8 mouse cellular contexts compared by ENCODE assay signal in genomic region chr2:146958951-146959821, GRCm38 (mm10). TPM values are rescaled to one million over a fixed set of nuclear protein-coding genes. Genes with fewer than 3 reads are reported as not detected.
DNase-seq lines count a peak whose midpoint lies in the region; ATAC-seq and TF ChIP-seq lines count a peak whose summit lies in the region.

No protein-coding gene starts in this region.

- H3K36me3 ChIP-seq in hindbrain, embryonic 13.5 days: no peaks in the 10 kb centered on the region

- peak overlapping the region; percentile 68 for H3K4me2 ChIP-seq in hindbrain, embryonic 13.5 days

- peaks cover 3% of the 10 kb centered on the region; the same call in 1 of the 2 replicates for H3K4me1 ChIP-seq in hindbrain, embryonic 13.5 days (replicated peaks)

- peak overlapping the region; percentile 89 for H3K27ac ChIP-seq in hindbrain, embryonic 13.5 days

- ATAC-seq in Patski: peak; percentile 94
- peak; percentile 81 for ATAC-seq in hindbrain, embryonic 13.5 days (ENCODE audit: low FRiP score)

- WGBS in hindbrain, embryonic 13.5 days: under 1% methylated on average over 21 of the region's 21 CpGs

- POLR2A ChIA-PET in Patski (lab: Charles Lee): interaction anchor here (1.1 kb wide), 1 partner anchor 103 kb away, joined by 7 read pairs; no protein-coding TSS in a partner anchor

- CTCF ChIA-PET in Patski (lab: Charles Lee): interaction anchor here (0.8 to 2.8 kb wide), 32 partner anchors 8 to 490 kb away, joined by 3 to 18 read pairs (median 4); partner anchors contain the start of genes Nkx2-2 and Xrn2

- peak; percentile 13 for DNase-seq in Patski (ENCODE audit: low read depth, low spot score)
- peak; percentile 91 to 95 for DNase-seq in cerebellum, postnatal 14 days
- DNase-seq in frontal cortex, postnatal 25 days (ENCODE audit: low spot score in 2 of 2): peak; percentile 81 to 85
- peak; percentile 90 to 92 for DNase-seq in layer of hippocampus, postnatal 14 days (ENCODE audit: low spot score in 2 of 2)
- DNase-seq in lung, postnatal 10 days: peak; percentile 90
- peak; percentile 80 for DNase-seq in ovary, postnatal 36 days (ENCODE audit: low spot score)
- DNase-seq in thymus, postnatal 14 days: peak; percentile 74

- H3K9ac ChIP-seq in hindbrain, embryonic 13.5 days: peak overlapping the region; percentile 65

- no peaks in the 10 kb centered on the region for H3K27me3 ChIP-seq in Patski
- peaks cover 35% of the 10 kb centered on the region for H3K27me3 ChIP-seq in hindbrain, embryonic 13.5 days

- peak overlapping the region; percentile 39 for H3K4me3 ChIP-seq in hindbrain, embryonic 13.5 days

- peak; percentile 97 for TF ChIP-seq CTCF in Patski (IDR thresholded peaks at IDR 0.05)

- in situ Hi-C loops in Patski (cut with MboI; ENCODE audit: low pct_unique_long_range_greater_than_20kb): loop anchor here (5.0 to 10.0 kb wide), 3 partner anchors 218 to 327 kb away; no protein-coding TSS in a partner anchor

- H3K9me3 ChIP-seq in hindbrain, embryonic 13.5 days: no peaks in the 10 kb centered on the region

RNA-seq across cellular contexts. Expression of gene Xrn2, which starts 53.6 kb away (rescaled TPM):
- 85.6 TPM for polyA plus RNA-seq in Patski (2021)
- polyA plus RNA-seq in hindbrain, embryonic 13.5 days (2015; fragmentation: Nextera tagmentation; extraction: Ambion mirVana): 75.6 and 77.8 TPM in 2 replicates
- total RNA-seq in layer of hippocampus, postnatal 14 days (2021): 10 to 100 TPM; 51.9 to 52.7 TPM

Comparison
In these comparisons a context has a peak if more than half of its experiments do, and no peak if none do; other contexts are left out.
1. Peak in every context shown above with its lines: DNase-seq, ATAC-seq, H3K4me3 ChIP-seq and H3K27ac ChIP-seq.
2. DNase-seq: peak in every context shown above with its lines; median percentile 93 in cerebellum, postnatal 14 days; 91 in layer of hippocampus, postnatal 14 days; 90 in lung, postnatal 10 days; 83 in frontal cortex, postnatal 25 days; 80 in ovary, postnatal 36 days; 74 in thymus, postnatal 14 days; 13 in Patski.